In the genomic region with DNA sequence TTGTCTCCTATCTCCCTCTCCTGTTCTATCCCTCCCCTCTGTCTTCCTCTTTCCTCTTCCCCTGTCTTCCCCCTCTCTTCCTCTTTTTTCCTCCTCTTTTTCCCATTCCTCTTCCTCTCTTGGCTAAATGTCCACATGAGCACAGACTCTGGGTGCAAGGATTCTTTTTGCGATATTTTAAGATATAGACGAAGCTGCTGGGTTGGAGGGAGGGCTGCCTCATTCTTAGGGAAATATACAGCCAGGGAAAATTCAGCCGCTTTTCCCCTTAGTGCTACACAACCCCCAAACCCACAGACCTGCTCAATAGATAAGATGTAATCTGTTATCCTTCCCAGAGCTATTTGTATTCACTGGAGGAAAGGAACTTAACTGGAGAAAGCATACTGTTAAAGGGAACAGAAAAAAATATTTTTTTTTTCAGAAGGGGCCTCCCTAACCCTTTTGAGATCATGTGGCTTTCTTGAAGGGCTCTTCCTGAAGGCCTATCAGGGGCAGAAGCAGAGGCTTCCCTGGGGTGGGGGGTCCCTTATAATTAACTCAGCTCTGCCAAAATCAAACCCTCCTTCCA, we compare ENCODE assay signal across 29 mouse cellular contexts. TPM values are rescaled to one million over a fixed set of nuclear protein-coding genes. Genes with fewer than 3 reads are reported as not detected.
DNase-seq lines count a peak whose midpoint lies in the region; ATAC-seq and TF ChIP-seq lines count a peak whose summit lies in the region.
"Had no signal": no experiment of that assay in that cellular context is flagged by ENCODE, and none has a peak within 500 bp of the region (broad histone marks: within the 10 kb centered on the region; RNA-seq: fewer than 3 reads in every experiment).

No protein-coding gene starts in this region.

- no peak for ATAC-seq in midbrain, embryonic 11.5 days (ENCODE audit: low FRiP score)
- ATAC-seq in midbrain, embryonic 13.5 days: no peak
- peak; percentile 18 for ATAC-seq in G1E (ENCODE audit: extremely low read depth, insufficient number of reproducible peaks, low FRiP score, poor library complexity, severe bottlenecking)
- no peak for ATAC-seq in liver, embryonic 12.5 days
- no peak for ATAC-seq in liver, postnatal 0 days
- ATAC-seq in heart, embryonic 11.5 days (replicated peaks; ENCODE audit: insufficient number of reproducible peaks, low FRiP score, low TSS enrichment): no peak
- ATAC-seq: forebrain, embryonic 16.5 days; intestine, postnatal 0 days had no signal

- no peak for TF ChIP-seq EP300 in liver, postnatal 0 days (IDR thresholded peaks at IDR 0.05; ENCODE audit: low read depth)

- no peak overlapping the region for H3K4me3 ChIP-seq in midbrain, embryonic 11.5 days (ENCODE audit: low read depth, low read length)
- no peak overlapping the region for H3K4me3 ChIP-seq in midbrain, embryonic 13.5 days (replicated peaks)
- H3K4me3 ChIP-seq in G1E (ENCODE audit: low read depth, low read length): peak overlapping the region; percentile 63; the same call in 1 of the 2 replicates
- no peak overlapping the region for H3K4me3 ChIP-seq in liver, embryonic 12.5 days
- H3K4me3 ChIP-seq in liver, postnatal 0 days (ENCODE audit: low read depth, low read length): no peak overlapping the region
- no peak overlapping the region for H3K4me3 ChIP-seq in heart, embryonic 11.5 days (ENCODE audit: low read depth, low read length)
- H3K4me3 ChIP-seq: embryonic facial prominence, embryonic 13.5 days; forebrain, embryonic 10.5 days; gastrocnemius, adult 2 months; heart, adult 2 months; heart, embryonic 13.5 days; hindbrain, embryonic 13.5 days; limb, embryonic 10.5 days; limb, embryonic 15.5 days; lung, embryonic 15.5 days had no signal

- peak; percentile 75 for DNase-seq in midbrain, embryonic 11.5 days (ENCODE audit: low spot score, missing footprints)
- DNase-seq in G1E (ENCODE audit: low spot score): no peak
- no peak for DNase-seq in liver, postnatal 0 days
- DNase-seq in yolk sac, embryonic 10.5 days (ENCODE audit: low spot score): no peak
- DNase-seq: adrenal gland, postnatal 14 days; cerebellum, adult 11-12 months; cerebellum, adult 9-11 months; gastrocnemius, adult 2 months; gastrocnemius, postnatal 36 days; heart, adult 2 months; heart, postnatal 14 days; kidney, adult 9 months; kidney, postnatal 10 days; layer of hippocampus, adult 9-11 months; lung, postnatal 36 days; right cerebral cortex, adult 18-20 months; spleen, adult 18-20 months had no signal

- no peak for TF ChIP-seq CTCF in G1E (IDR thresholded peaks at IDR 0.05; ENCODE audit: low read depth, low read length)
- no peak for TF ChIP-seq CTCF in liver, postnatal 0 days (IDR thresholded peaks at IDR 0.05; ENCODE audit: low read depth)

- WGBS in midbrain, embryonic 11.5 days: 49% methylated on average over 3 of the region's 3 CpGs
- WGBS in midbrain, embryonic 13.5 days: 69% methylated on average over 3 of the region's 3 CpGs
- 16% methylated on average over 3 of the region's 3 CpGs for WGBS in liver, embryonic 12.5 days (ENCODE audit: insufficient replicate concordance)
- WGBS in liver, postnatal 0 days (ENCODE audit: insufficient replicate concordance): 31% methylated on average over 3 of the region's 3 CpGs
- WGBS in heart, embryonic 11.5 days (ENCODE audit: insufficient replicate concordance): 41% methylated on average over 3 of the region's 3 CpGs

- H3K36me3 ChIP-seq in midbrain, embryonic 11.5 days (ENCODE audit: control insufficient read depth, insufficient read depth, low read length): no peaks in the 10 kb centered on the region
- no peaks in the 10 kb centered on the region for H3K36me3 ChIP-seq in midbrain, embryonic 13.5 days
- H3K36me3 ChIP-seq in G1E (replicated peaks): no peaks in the 10 kb centered on the region
- no peaks in the 10 kb centered on the region for H3K36me3 ChIP-seq in liver, embryonic 12.5 days
- no peaks in the 10 kb centered on the region for H3K36me3 ChIP-seq in liver, postnatal 0 days (replicated peaks; ENCODE audit: insufficient read depth, low read length)
- no peaks in the 10 kb centered on the region for H3K36me3 ChIP-seq in heart, embryonic 11.5 days (ENCODE audit: control insufficient read depth, insufficient read depth, low read length)
- H3K36me3 ChIP-seq: embryonic facial prominence, embryonic 13.5 days; forebrain, embryonic 10.5 days; heart, embryonic 13.5 days; hindbrain, embryonic 13.5 days; limb, embryonic 10.5 days; limb, embryonic 15.5 days; lung, embryonic 15.5 days had no signal

- no peak overlapping the region for H3K4me2 ChIP-seq in midbrain, embryonic 11.5 days
- no peak overlapping the region for H3K4me2 ChIP-seq in midbrain, embryonic 13.5 days (replicated peaks)
- peak overlapping the region; percentile 43 for H3K4me2 ChIP-seq in liver, embryonic 12.5 days
- H3K4me2 ChIP-seq in liver, postnatal 0 days (ENCODE audit: low read depth, low read length): no peak overlapping the region
- H3K4me2 ChIP-seq in heart, embryonic 11.5 days: no peak overlapping the region
- H3K4me2 ChIP-seq: embryonic facial prominence, embryonic 13.5 days; heart, embryonic 13.5 days; hindbrain, embryonic 13.5 days; limb, embryonic 15.5 days; lung, embryonic 15.5 days had no signal

- no peaks in the 10 kb centered on the region for H3K27me3 ChIP-seq in midbrain, embryonic 11.5 days (ENCODE audit: control insufficient read depth, insufficient read depth, low read length)
- no peaks in the 10 kb centered on the region for H3K27me3 ChIP-seq in midbrain, embryonic 13.5 days
- no peaks in the 10 kb centered on the region for H3K27me3 ChIP-seq in G1E (ENCODE audit: insufficient read depth, low read length)
- no peaks in the 10 kb centered on the region for H3K27me3 ChIP-seq in liver, embryonic 12.5 days (replicated peaks)
- H3K27me3 ChIP-seq in liver, postnatal 0 days (ENCODE audit: insufficient read depth, low read length): no peaks in the 10 kb centered on the region
- H3K27me3 ChIP-seq in heart, embryonic 11.5 days (ENCODE audit: control insufficient read depth, insufficient read depth, low read length): no peaks in the 10 kb centered on the region
- H3K27me3 ChIP-seq: embryonic facial prominence, embryonic 13.5 days; hindbrain, embryonic 13.5 days; limb, embryonic 15.5 days; lung, embryonic 15.5 days had no signal

- peaks cover 5% of the 10 kb centered on the region; the same call in 1 of the 2 replicates for H3K4me1 ChIP-seq in midbrain, embryonic 11.5 days (ENCODE audit: control insufficient read depth, insufficient read depth, low read length)
- H3K4me1 ChIP-seq in midbrain, embryonic 13.5 days (replicated peaks): peaks cover 7% of the 10 kb centered on the region
- peaks cover 92% of the 10 kb centered on the region for H3K4me1 ChIP-seq in G1E (ENCODE audit: insufficient read depth, low read depth, low read length)
- H3K4me1 ChIP-seq in liver, embryonic 12.5 days: peaks cover 74% of the 10 kb centered on the region
- H3K4me1 ChIP-seq in liver, postnatal 0 days (ENCODE audit: insufficient read depth): peaks cover 26% of the 10 kb centered on the region
- no peaks in the 10 kb centered on the region; the same call in 1 of the 2 replicates for H3K4me1 ChIP-seq in heart, embryonic 11.5 days (ENCODE audit: control insufficient read depth, insufficient read depth, low read length)
- H3K4me1 ChIP-seq: lung, embryonic 15.5 days had no signal

- H3K27ac ChIP-seq in midbrain, embryonic 11.5 days (ENCODE audit: low read depth, low read length): no peak overlapping the region
- H3K27ac ChIP-seq in midbrain, embryonic 13.5 days: no peak overlapping the region
- peak overlapping the region; percentile 55 for H3K27ac ChIP-seq in liver, embryonic 12.5 days
- H3K27ac ChIP-seq in liver, postnatal 0 days (ENCODE audit: low read depth): no peak overlapping the region
- no peak overlapping the region for H3K27ac ChIP-seq in heart, embryonic 11.5 days (ENCODE audit: low read depth, low read length)
- H3K27ac ChIP-seq: embryonic facial prominence, embryonic 13.5 days; forebrain, embryonic 10.5 days; gastrocnemius, adult 2 months; heart, adult 2 months; heart, embryonic 13.5 days; hindbrain, embryonic 13.5 days; limb, embryonic 10.5 days; limb, embryonic 15.5 days; lung, embryonic 15.5 days had no signal

- no peaks in the 10 kb centered on the region for H3K9me3 ChIP-seq in midbrain, embryonic 11.5 days (ENCODE audit: control insufficient read depth, low read length)
- no peaks in the 10 kb centered on the region for H3K9me3 ChIP-seq in midbrain, embryonic 13.5 days
- no peaks in the 10 kb centered on the region for H3K9me3 ChIP-seq in G1E (replicated peaks)
- no peaks in the 10 kb centered on the region for H3K9me3 ChIP-seq in liver, embryonic 12.5 days (replicated peaks)
- H3K9me3 ChIP-seq in liver, postnatal 0 days (ENCODE audit: low read length): no peaks in the 10 kb centered on the region
- no peaks in the 10 kb centered on the region for H3K9me3 ChIP-seq in heart, embryonic 11.5 days (replicated peaks; ENCODE audit: control insufficient read depth, low read length)
- H3K9me3 ChIP-seq: embryonic facial prominence, embryonic 13.5 days; forebrain, embryonic 10.5 days; heart, embryonic 13.5 days; hindbrain, embryonic 13.5 days; limb, embryonic 10.5 days; limb, embryonic 15.5 days; lung, embryonic 15.5 days had no signal

- no peak overlapping the region for H3K9ac ChIP-seq in midbrain, embryonic 11.5 days (ENCODE audit: low read length)
- H3K9ac ChIP-seq in midbrain, embryonic 13.5 days (replicated peaks): no peak overlapping the region
- H3K9ac ChIP-seq in liver, embryonic 12.5 days: no peak overlapping the region; the same call in 1 of the 2 replicates
- H3K9ac ChIP-seq in liver, postnatal 0 days (replicated peaks): 0 out of 2 replicates have a peak overlapping the region, but pooled peaks have one; percentile 11
- H3K9ac ChIP-seq in heart, embryonic 11.5 days (ENCODE audit: low read depth, low read length): no peak overlapping the region
- H3K9ac ChIP-seq: embryonic facial prominence, embryonic 13.5 days; heart, embryonic 13.5 days; hindbrain, embryonic 13.5 days; limb, embryonic 15.5 days; lung, embryonic 15.5 days had no signal

RNA-seq across cellular contexts. Expression of gene Myb, which starts 33.2 kb away (rescaled TPM):
- 8.5 and 9.1 TPM in 2 replicates for polyA plus RNA-seq in midbrain, embryonic 11.5 days (2014; fragmentation: Nextera tagmentation; extraction: Ambion mirVana)
- polyA plus RNA-seq in midbrain, embryonic 13.5 days (2015; fragmentation: Nextera tagmentation; extraction: Ambion mirVana): 3.0 and 3.1 TPM in 2 replicates
- 399 and 427 TPM in 2 replicates for total RNA-seq in G1E (2014; fragmentation: Nextera tagmentation)
- total RNA-seq in G1E (2017): 258 and 268 TPM in 2 replicates
- polyA plus RNA-seq in G1E (2012): 40.0 and 49.3 TPM in 2 replicates
- polyA plus RNA-seq in liver, embryonic 12.5 days (2016; fragmentation: Nextera tagmentation; extraction: Ambion mirVana): 24.3 and 24.7 TPM in 2 replicates
- 10.0 and 11.1 TPM in 2 replicates for polyA plus RNA-seq in liver, postnatal 0 days (2015; fragmentation: Nextera tagmentation; extraction: Ambion mirVana)
- 1.1 and 1.9 TPM in 2 replicates for polyA plus RNA-seq in heart, embryonic 11.5 days (2014; fragmentation: Nextera tagmentation; extraction: Ambion mirVana)
- total RNA-seq: gastrocnemius, adult 2 months; heart, adult 2 months had no signal
